Mouse (Mus musculus) thymus, postnatal 10 days (tissue): ENCODE results near the gene Gm10642.

ENCODE experiments used
- DNase-seq, 2 experiments: peaks; one replicate each; pipeline ENCODE4 v3.0.0; 2021; ENCODE audit warnings: low spot score in 2 of 2

The Gm10642 gene

GRCm38 (mm10) chr9:70656130-70657007 is at the start of gene Gm10642:
Gene Gm10642 (plus strand): TSS chr9:70656251.
- peak; percentile 64 to 68 for DNase-seq

GRCm38 (mm10) chr9:70611026-70611673 is 44.9 kb upstream of the Gm10642 start:
- no peak for DNase-seq

DNA sequence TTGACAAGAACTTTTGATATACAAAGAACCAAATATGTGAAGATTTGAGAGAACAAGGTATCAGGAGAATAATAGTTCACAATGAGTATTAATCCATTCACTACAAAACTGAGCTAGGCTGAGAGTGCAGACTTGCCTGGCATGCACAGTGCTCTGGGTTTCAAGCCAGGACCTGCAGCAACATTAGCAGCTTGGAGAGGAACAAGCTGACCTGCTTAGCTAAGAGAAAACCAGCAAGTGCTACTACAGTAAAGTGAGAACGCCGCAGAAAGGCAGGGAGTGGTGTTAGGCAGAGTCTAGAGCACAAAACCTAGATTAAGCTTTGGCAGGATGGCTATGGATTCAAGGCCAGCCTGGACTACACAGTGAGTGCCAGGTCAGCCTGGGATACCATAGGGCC is 26.3 kb upstream of the Gm10642 start:
- DNase-seq = no peak

DNA sequence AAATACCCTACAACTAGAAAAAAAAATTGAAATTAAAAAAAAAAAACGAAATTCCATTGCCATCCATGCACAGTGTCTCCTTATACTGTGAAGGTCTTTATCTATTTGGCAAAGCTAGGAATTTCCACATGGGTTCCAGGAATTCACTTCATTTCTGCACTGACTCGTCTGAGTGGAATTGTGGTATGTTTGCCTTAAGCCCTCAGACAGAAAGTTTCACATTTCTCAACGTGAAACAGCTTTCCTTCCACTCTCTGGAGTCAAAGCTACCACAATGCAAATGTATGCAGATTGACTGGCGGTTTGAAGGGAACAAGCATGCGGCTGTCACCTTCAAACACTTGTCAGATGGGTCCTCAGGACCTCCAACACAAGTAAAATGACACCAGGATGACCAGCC is 24.4 kb upstream of the Gm10642 start:
- no peak for DNase-seq

- DNase-seq = no peak
Measured at GRCm38 (mm10) chr9:70636748-70637147, 19.3 kb upstream of the Gm10642 start.

- DNase-seq = no peak
Measured at GRCm38 (mm10) chr9:70650260-70650659, 5.8 kb upstream of the Gm10642 start.

DNA sequence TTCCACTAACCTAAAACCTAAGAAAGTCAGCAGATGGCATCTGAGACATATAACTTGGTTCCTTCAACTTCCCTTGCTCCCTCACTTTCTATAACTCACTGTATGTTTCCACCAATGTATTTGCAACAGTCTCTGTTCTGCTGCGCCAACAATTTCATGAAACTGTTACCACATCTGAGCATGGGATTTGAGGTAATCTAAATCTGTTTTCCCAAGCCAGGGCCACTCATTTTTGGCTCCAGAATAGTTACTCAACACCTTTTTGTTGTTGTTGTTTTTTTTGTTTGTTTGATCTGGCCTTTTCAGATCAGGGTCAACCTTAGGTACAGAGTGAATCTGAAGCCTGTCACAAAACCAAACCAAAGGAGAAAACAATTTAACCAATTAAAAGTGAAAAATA is 5.1 kb upstream of the Gm10642 start:
- DNase-seq = no peak

DNA sequence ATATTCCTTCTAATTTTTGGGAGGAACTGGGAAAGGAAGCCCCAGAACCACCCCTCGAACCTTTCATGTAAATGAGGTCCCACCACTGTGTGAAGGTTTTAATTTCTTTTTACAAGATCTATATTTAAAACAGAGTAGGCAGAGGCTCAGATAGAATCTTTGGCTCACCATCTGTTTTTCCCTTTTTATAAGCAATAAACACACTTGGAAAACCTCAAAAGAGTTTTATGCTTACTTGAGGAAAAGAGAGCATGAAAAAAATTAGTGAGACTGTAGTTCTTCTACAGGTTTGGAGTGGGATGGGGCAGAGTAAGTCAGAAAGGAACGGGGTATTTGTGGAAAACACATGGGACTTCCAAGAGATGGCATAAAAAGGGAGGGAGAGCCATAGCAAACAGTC is 3.8 kb upstream of the Gm10642 start:
- no peak for DNase-seq

GRCm38 (mm10) chr9:70653875-70654274 is 2.2 kb upstream of the Gm10642 start:
- DNase-seq = no peak

GRCm38 (mm10) chr9:70654496-70654895 is 1.6 kb upstream of the Gm10642 start:
- no peak for DNase-seq

GRCm38 (mm10) chr9:70655764-70656129 is 304 bp upstream of the Gm10642 start:
- no peak for DNase-seq

GRCm38 (mm10) chr9:70657013-70657967 is 1.2 kb downstream of the Gm10642 start, which contains the start of gene Mindy2:
Gene Mindy2 (minus strand): TSS chr9:70657174.
- peak; percentile 98 to 100 for DNase-seq

GRCm38 (mm10) chr9:70658266-70658665 is 2.2 kb downstream of the Gm10642 start:
- no peak for DNase-seq

DNA sequence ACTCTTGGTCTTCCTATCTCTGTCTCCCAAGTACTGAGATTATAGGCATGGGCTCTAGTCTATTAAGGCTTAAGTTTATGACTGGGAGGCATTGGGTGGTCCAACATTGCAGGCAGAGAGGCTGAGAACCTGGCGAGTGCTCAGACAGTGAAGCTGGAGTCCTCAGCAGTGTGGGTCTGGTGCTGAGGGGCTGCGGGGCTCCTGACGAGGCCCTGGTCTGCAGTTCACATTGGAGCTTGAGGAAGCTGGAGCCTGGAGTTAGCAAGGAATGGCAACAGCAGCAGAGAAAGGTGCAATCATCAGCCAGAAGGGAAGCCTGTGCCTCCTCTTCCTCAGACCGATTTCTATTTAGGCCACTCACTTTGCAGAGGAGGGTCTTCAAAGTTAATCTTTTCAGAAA is 8.8 kb downstream of the Gm10642 start:
- no peak for DNase-seq

GRCm38 (mm10) chr9:70665372-70666145 is 9.5 kb downstream of the Gm10642 start:
- DNase-seq = no peak

DNA sequence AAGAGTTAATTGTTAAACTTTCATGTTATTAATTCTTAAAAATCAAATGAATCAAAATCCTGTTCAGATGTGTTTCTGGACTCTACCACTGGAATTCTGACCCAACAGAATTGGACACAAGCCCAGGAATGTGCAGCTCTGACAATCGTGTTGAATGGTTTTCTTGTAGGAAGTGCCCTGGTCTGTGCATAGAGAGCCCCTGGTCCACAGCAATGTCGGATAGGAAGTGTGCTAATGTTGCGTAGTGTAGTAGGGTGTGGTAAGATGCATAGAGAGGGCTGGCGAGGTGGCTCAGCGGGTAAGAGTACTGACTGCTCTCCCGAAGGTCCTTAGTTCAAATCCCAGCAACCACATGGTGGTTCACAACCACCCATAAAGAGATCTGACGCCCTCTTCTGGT is 10.8 kb downstream of the Gm10642 start:
- DNase-seq = no peak

- DNase-seq = no peak
Measured at GRCm38 (mm10) chr9:70668048-70668447, 12.0 kb downstream of the Gm10642 start.

DNA sequence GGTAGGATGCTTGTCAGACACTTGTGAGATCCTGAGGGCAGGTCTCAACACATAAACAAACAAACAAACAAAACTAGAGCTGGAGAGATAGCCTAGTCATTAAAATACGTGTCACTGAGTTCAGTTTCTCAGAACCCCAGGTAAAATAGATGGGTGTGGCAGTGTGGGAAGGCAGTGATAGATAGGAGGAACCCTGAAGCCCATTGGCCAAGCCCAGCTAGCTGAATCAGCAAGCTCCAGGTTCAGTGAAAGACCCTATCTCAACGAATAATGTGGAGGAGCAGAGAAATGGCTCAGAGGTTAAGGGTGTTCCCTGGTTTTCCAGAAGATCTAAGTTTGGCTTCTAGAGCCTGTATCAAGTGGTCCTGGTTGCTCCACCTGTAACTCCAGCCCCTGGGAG is 13.1 kb downstream of the Gm10642 start:
- no peak for DNase-seq

DNA sequence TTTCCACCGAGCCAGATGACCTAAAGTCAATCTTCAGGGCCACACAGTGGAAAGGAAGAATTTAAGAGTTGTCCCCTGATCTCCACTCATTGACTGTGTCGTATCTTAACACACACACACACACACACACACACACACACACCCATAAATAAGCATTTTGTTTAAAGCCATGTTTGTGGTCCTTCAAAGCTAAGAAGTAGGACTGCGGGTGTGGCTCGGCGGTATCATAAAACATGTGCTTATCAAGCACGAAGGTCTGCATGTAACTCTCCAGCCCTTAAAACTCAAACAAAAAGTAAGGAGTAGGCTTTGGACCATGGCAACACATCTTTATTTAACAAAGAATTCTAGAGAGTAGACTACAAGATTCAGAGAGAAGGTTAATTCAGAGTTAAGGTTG is 14.3 kb downstream of the Gm10642 start:
- DNase-seq = no peak

DNA sequence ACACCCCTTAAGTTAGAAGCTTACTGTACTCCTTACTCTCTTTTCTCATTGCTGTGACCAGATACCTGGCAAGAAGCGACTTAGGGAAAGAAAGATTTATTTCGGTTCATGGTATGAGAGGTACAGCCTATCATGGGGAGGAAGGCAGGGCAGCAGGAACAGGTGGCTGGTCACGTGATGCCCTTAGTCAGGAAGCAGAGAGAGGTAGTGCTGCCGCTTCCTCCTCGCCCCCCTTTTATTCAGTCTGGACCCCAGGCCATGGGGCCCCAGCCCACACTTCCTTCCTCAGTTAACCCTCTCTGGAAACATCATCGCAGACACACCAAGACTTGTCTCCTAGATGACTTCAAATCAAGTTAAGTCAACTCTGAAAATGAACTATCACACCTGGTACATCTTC is 15.2 kb downstream of the Gm10642 start:
- DNase-seq = peak; percentile 62 to 63
